Mouse (Mus musculus): ENCODE measurements around the gene Lrfn2.

- TF ChIP-seq TAL1 (IDR thresholded peaks at IDR 0.05; ENCODE audit: low read length) (no peak), GATA1 (IDR thresholded peaks at IDR 0.05; ENCODE audit: low read length) (no peak)
Measured at GRCm38 (mm10) chr17:49015368-49015767, 83.2 kb downstream of the Lrfn2 start.
